Mouse (Mus musculus): ENCODE measurements around the gene Slc12a9. TPM values are rescaled to one million over a fixed set of nuclear protein-coding genes. Genes with fewer than 3 reads are reported as not detected.

Gene Slc12a9
- 11.1 and 11.5 TPM in 2 replicates for total RNA-seq (2012; rRNA removed)
- total RNA-seq (2014; rRNA removed): 2.8 and 3.0 TPM in 2 replicates
- 7.9 and 8.2 TPM in 2 replicates for polyA plus RNA-seq (2012; ENCODE audit: insufficient read length, low read depth)

- H3K79me2 ChIP-seq (replicated peaks; ENCODE audit: control insufficient read depth, extremely low read depth, insufficient read depth, poor library complexity, severe bottlenecking): no peaks in the 10 kb centered on the region
- H3K36me3 ChIP-seq (replicated peaks in 1 of 2; ENCODE audit: control insufficient read depth in 1 of 2, insufficient read depth in 1 of 2, low read length in 1 of 2): peaks cover 2 to 19% of the 10 kb centered on the region in 2 experiments
- TF ChIP-seq CHD1 (IDR thresholded peaks at IDR 0.05; ENCODE audit: low read depth, low read length): no peak
- TF ChIP-seq ZMIZ1 (IDR thresholded peaks at IDR 0.05; ENCODE audit: low read depth, low read length): no peak; the same call in 1 of the 2 replicates
- TF ChIP-seq EP300 (IDR thresholded peaks at IDR 0.05; ENCODE audit: low read length): no peak
- TF ChIP-seq PAX5 (IDR thresholded peaks at IDR 0.05; ENCODE audit: low read length): no peak
- no peak for TF ChIP-seq ZNF384 (IDR thresholded peaks at IDR 0.05; ENCODE audit: low read depth, low read length)
- TF ChIP-seq ZC3H11A (IDR thresholded peaks at IDR 0.05; ENCODE audit: low read depth, low read length): no peak
- peak; percentile 84 for TF ChIP-seq SIN3A (IDR thresholded peaks at IDR 0.05; ENCODE audit: low read length)
- no peak for TF ChIP-seq NRF1 (IDR thresholded peaks at IDR 0.05; ENCODE audit: low read depth, low read length)
- TF ChIP-seq USF2 (conservative IDR thresholded peaks at IDR 0.05; ENCODE audit: low read depth, low read length): no peak
- no peak for TF ChIP-seq POLR2AphosphoS2 (IDR thresholded peaks at IDR 0.05; ENCODE audit: low read depth, low read length)
- peak; percentile 93 for TF ChIP-seq MAX (IDR thresholded peaks at IDR 0.05; ENCODE audit: low read length)
- TF ChIP-seq RCOR1 (conservative IDR thresholded peaks at IDR 0.05; ENCODE audit: low read depth, low read length): 0 out of 2 replicates have a peak, but pooled peaks have one; percentile 14
- peak; percentile 61 for TF ChIP-seq ELF1 (IDR thresholded peaks at IDR 0.05; ENCODE audit: low read depth, low read length)
- TF ChIP-seq ETS1 (conservative IDR thresholded peaks at IDR 0.05; ENCODE audit: low read depth, low read length): no peak
- no peak for TF ChIP-seq ZKSCAN1 (IDR thresholded peaks at IDR 0.05; ENCODE audit: borderline replicate concordance, low read depth, low read length)
- TF ChIP-seq SMC3 (IDR thresholded peaks at IDR 0.05; ENCODE audit: low read depth, low read length): peak; percentile 60
- TF ChIP-seq IRF4 (IDR thresholded peaks at IDR 0.05; ENCODE audit: low read depth, low read length): 0 out of 2 replicates have a peak, but pooled peaks have one; percentile 5
- TF ChIP-seq MEF2A (IDR thresholded peaks at IDR 0.05; ENCODE audit: borderline replicate concordance, low read depth, low read length): no peak
- TF ChIP-seq RAD21 (IDR thresholded peaks at IDR 0.05; ENCODE audit: low read depth, low read length): peak; percentile 56
- peak; percentile 83 for TF ChIP-seq MYC (IDR thresholded peaks at IDR 0.05; ENCODE audit: low read depth, low read length)
- TF ChIP-seq CTCF (conservative IDR thresholded peaks at IDR 0.05 in 1 of 2, IDR thresholded peaks at IDR 0.05 in 1 of 2; ENCODE audit: low read depth in 2 of 2, low read length in 2 of 2): peak; percentile 31 to 74; a peak in 2 of 4 replicates
- TF ChIP-seq MXI1 (IDR thresholded peaks at IDR 0.05; ENCODE audit: low read depth, low read length): peak; percentile 97
- no peak for TF ChIP-seq KAT2A (IDR thresholded peaks at IDR 0.05; ENCODE audit: insufficient replicate concordance, low read length)
- no peak for TF ChIP-seq GABPA (IDR thresholded peaks at IDR 0.05; ENCODE audit: insufficient replicate concordance, low read depth, low read length)
- TF ChIP-seq USF1 (IDR thresholded peaks at IDR 0.05; ENCODE audit: low read depth, low read length): no peak
- no peak for TF ChIP-seq MAZ (IDR thresholded peaks at IDR 0.05; ENCODE audit: low read depth, low read length)
- no peak for TF ChIP-seq TBP (conservative IDR thresholded peaks at IDR 0.05; ENCODE audit: low read depth, low read length)
- TF ChIP-seq UBTF (IDR thresholded peaks at IDR 0.05; ENCODE audit: low read depth, low read length): no peak
- 0 out of 2 replicates have a peak, but pooled peaks have one; percentile 43 for TF ChIP-seq TCF12 (IDR thresholded peaks at IDR 0.05; ENCODE audit: low read depth, low read length)
- TF ChIP-seq BHLHE40 (IDR thresholded peaks at IDR 0.05; ENCODE audit: low read depth, low read length): peak; percentile 74
- TF ChIP-seq HCFC1 (IDR thresholded peaks at IDR 0.05; ENCODE audit: low read depth, low read length): peak; percentile 13; the same call in 1 of the 2 replicates
- peak; percentile 65 for TF ChIP-seq POLR2A (IDR thresholded peaks at IDR 0.05; ENCODE audit: low read depth, low read length)
- DNase-seq (ENCODE audit: extremely low read depth): peak; percentile 93
- H3K4me1 ChIP-seq (ENCODE audit: control insufficient read depth in 1 of 2, insufficient read depth in 2 of 2): peaks cover 14 to 31% of the 10 kb centered on the region in 2 experiments
- H3K9ac ChIP-seq (ENCODE audit: insufficient read depth, low read depth): peak within 1 kb of the TSS; percentile 81
- H3K27me3 ChIP-seq (replicated peaks): peaks cover 28% of the 10 kb centered on the region
- dilution Hi-C loops (cut with MboI; ENCODE audit: extremely low pct_ligation_motif_present, extremely low pct_unique_long_range_greater_than_20kb, low sequenced_read_pairs): no loop called here
- peak within 1 kb of the TSS; percentile 68 for H3K4me2 ChIP-seq (ENCODE audit: insufficient read depth, low read depth, poor library complexity, severe bottlenecking)
- H3K27ac ChIP-seq (ENCODE audit: insufficient read depth, low read depth): no peak within 1 kb of the TSS
- no peaks in the 10 kb centered on the region for H3K9me3 ChIP-seq (replicated peaks; ENCODE audit: low read length)
- in situ Hi-C loops (cut with MboI; ENCODE audit: low pct_ligation_motif_present, low pct_unique_long_range_greater_than_20kb, low sequenced_read_pairs): loop anchor here (10.0 kb wide), 1 partner anchor 151 kb away; no protein-coding TSS in a partner anchor
- peak within 1 kb of the TSS; percentile 71 to 75 (median 74) for H3K4me3 ChIP-seq (replicated peaks in 1 of 3; ENCODE audit: low read depth in 2 of 3, low read length in 2 of 3, poor library complexity in 1 of 3)
These were observed at the start of gene Slc12a9 for GRCm38 (mm10) chr5:137333512-137334174. TSS of gene Slc12a9 (minus strand) at chr5:137333597.
